ENCODE assay signal across 15 mouse cellular contexts in the genomic region with DNA sequence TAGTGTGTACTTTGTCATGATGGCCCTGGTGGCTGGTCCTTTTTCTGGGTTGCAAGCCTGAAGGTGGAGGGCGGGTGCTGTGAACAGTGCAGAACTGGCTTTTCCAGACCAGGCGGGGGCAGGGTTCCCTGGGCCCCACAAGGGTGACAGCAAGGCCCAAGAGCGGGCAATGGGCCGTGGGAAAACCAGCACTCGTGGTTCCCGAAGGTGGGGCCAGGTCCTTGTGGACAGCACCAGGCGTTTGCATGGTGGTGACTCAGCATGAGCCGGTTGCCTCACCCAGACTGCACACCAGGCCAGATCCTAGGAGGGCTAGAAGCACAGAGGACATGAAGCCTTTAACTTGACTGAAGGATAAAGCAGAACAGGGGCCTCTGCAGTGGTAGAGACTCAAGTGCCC. TPM values are rescaled to one million over a fixed set of nuclear protein-coding genes. Genes with fewer than 3 reads are reported as not detected.
DNase-seq lines count a peak whose midpoint lies in the region; ATAC-seq lines count a peak whose summit lies in the region.
"Had no signal": no experiment of that assay in that cellular context is flagged by ENCODE, and none has a peak within 500 bp of the region (broad histone marks: within the 10 kb centered on the region; RNA-seq: fewer than 3 reads in every experiment).

No protein-coding gene starts in this region.

- no peaks in the 10 kb centered on the region for H3K9me3 ChIP-seq in stomach, embryonic 16.5 days (replicated peaks; ENCODE audit: control insufficient read depth, low read length)
- H3K9me3 ChIP-seq: neural tube, embryonic 15.5 days had no signal

- 49% methylated on average over 8 of the region's 8 CpGs for WGBS in stomach, embryonic 16.5 days

- no peak overlapping the region for H3K4me3 ChIP-seq in stomach, embryonic 16.5 days (replicated peaks; ENCODE audit: low read length)
- H3K4me3 ChIP-seq: neural tube, embryonic 15.5 days had no signal

- H3K4me2 ChIP-seq in stomach, embryonic 16.5 days (ENCODE audit: low read depth, low read length) = peak overlapping the region; percentile 4; the same call in 1 of the 2 replicates
- H3K4me2 ChIP-seq: neural tube, embryonic 15.5 days had no signal

- H3K9ac ChIP-seq in stomach, embryonic 16.5 days (ENCODE audit: low read length) = peak overlapping the region; percentile 23; the same call in 1 of the 2 replicates
- H3K9ac ChIP-seq: neural tube, embryonic 15.5 days had no signal

- peak overlapping the region; percentile 80 for H3K27ac ChIP-seq in stomach, embryonic 16.5 days (ENCODE audit: low read length)
- H3K27ac ChIP-seq: neural tube, embryonic 15.5 days had no signal

- H3K27me3 ChIP-seq in stomach, embryonic 16.5 days (ENCODE audit: control insufficient read depth, insufficient read depth, low read length) = no peaks in the 10 kb centered on the region
- H3K27me3 ChIP-seq: neural tube, embryonic 15.5 days had no signal

- DNase-seq in adrenal gland, postnatal 36 days = peak; percentile 45 to 59
- DNase-seq in adrenal gland, adult 8-10 months = no peak
- peak; percentile 78 to 88 for DNase-seq in urinary bladder, adult 18-20 months (ENCODE audit: low spot score in 2 of 2)
- no peak for DNase-seq in urinary bladder, postnatal 4 days (ENCODE audit: low spot score in 2 of 2)
- DNase-seq in liver = peak; percentile 46
- no peak for DNase-seq in layer of hippocampus, adult 11-12 months (ENCODE audit: low spot score)
- no peak for DNase-seq in frontal cortex, postnatal 14 days (ENCODE audit: low spot score in 2 of 2)
- DNase-seq: kidney, postnatal 10 days; left cerebral cortex, postnatal 4 days had no signal

- peak; percentile 68 for ATAC-seq in stomach, embryonic 16.5 days (ENCODE audit: insufficient read depth, low FRiP score)

- no peaks in the 10 kb centered on the region for H3K36me3 ChIP-seq in stomach, embryonic 16.5 days (ENCODE audit: control insufficient read depth, insufficient read depth, low read length)
- H3K36me3 ChIP-seq: neural tube, embryonic 15.5 days had no signal

- H3K4me1 ChIP-seq in stomach, embryonic 16.5 days (ENCODE audit: control insufficient read depth, insufficient read depth, low read length) = peaks cover 35% of the 10 kb centered on the region

RNA-seq across cellular contexts. Expression of gene Nrarp, which starts 7.9 kb away (rescaled TPM):
- 1 to 10 TPM; 2.1 to 2.3 TPM for total RNA-seq in adrenal gland, postnatal 36 days (2021)
- 1 to 10 TPM; 2.4 to 3.5 (median 2.7) TPM for total RNA-seq in adrenal gland, adult 8-10 months (2022)
- 9.9 and 11.0 TPM in 2 replicates for polyA plus RNA-seq in stomach, embryonic 16.5 days (2015; fragmentation: Nextera tagmentation; extraction: Ambion mirVana)

RNA-seq across cellular contexts. Expression of gene Tor4a, which starts 24.1 kb away (rescaled TPM):
- 10 to 100 TPM; 14.0 to 24.8 TPM for total RNA-seq in adrenal gland, postnatal 36 days (2021)
- total RNA-seq in adrenal gland, adult 8-10 months (2022) = 10 to 100 TPM; 27.4 to 35.0 (median 31.7) TPM
- 16.8 and 19.2 TPM in 2 replicates for polyA plus RNA-seq in stomach, embryonic 16.5 days (2015; fragmentation: Nextera tagmentation; extraction: Ambion mirVana)

RNA-seq across cellular contexts. Expression of gene Nelfb, which starts 38.7 kb away (rescaled TPM):
- 10 to 100 TPM; 54.8 to 57.2 TPM for total RNA-seq in adrenal gland, postnatal 36 days (2021)
- 10 to 100 TPM; 59.6 to 74.9 (median 68.6) TPM for total RNA-seq in adrenal gland, adult 8-10 months (2022)
- polyA plus RNA-seq in stomach, embryonic 16.5 days (2015; fragmentation: Nextera tagmentation; extraction: Ambion mirVana) = 102 and 109 TPM in 2 replicates

RNA-seq across cellular contexts. Expression of gene Stpg3, which starts 41.8 kb away (rescaled TPM):
- total RNA-seq in adrenal gland, postnatal 36 days (2021) = not detected
- total RNA-seq in adrenal gland, adult 8-10 months (2022) = not detected
- polyA plus RNA-seq in stomach, embryonic 16.5 days (2015; fragmentation: Nextera tagmentation; extraction: Ambion mirVana) = 0.06 TPM in 1 of 2 replicates, not detected in the other
- total RNA-seq: gastrocnemius, adult 18-20 months; heart, postnatal 14 days; left cerebral cortex, postnatal 4 days had no signal
- polyA plus RNA-seq: embryonic facial prominence, embryonic 11.5 days; neural tube, embryonic 15.5 days had no signal

RNA-seq across cellular contexts. Expression of gene Fam166a, which starts 45.9 kb away (rescaled TPM):
- total RNA-seq in adrenal gland, postnatal 36 days (2021) = not detected
- under 1 TPM in 1 of 4 experiments, not detected in 3; 0.27 TPM for total RNA-seq in adrenal gland, adult 8-10 months (2022)
- not detected in 2 replicates for polyA plus RNA-seq in stomach, embryonic 16.5 days (2015; fragmentation: Nextera tagmentation; extraction: Ambion mirVana)
- total RNA-seq: gastrocnemius, adult 18-20 months; heart, postnatal 14 days; left cerebral cortex, postnatal 4 days; megakaryocyte-erythroid progenitor cell, adult 5-6 weeks had no signal
- polyA plus RNA-seq: embryonic facial prominence, embryonic 11.5 days; neural tube, embryonic 15.5 days had no signal

Comparison
In these comparisons a context has a peak if more than half of its experiments do, and no peak if none do; other contexts are left out.
1. DNase-seq: peak in adrenal gland, postnatal 36 days (2 of 2), urinary bladder, adult 18-20 months (2 of 2) and liver (single experiment); none in adrenal gland, adult 8-10 months (single experiment), urinary bladder, postnatal 4 days (0 of 2), layer of hippocampus, adult 11-12 months (single experiment) and frontal cortex, postnatal 14 days (0 of 2).